Mouse (Mus musculus) embryonic fibroblast, embryonic 13.5 days (primary cell): ENCODE measurements around the gene Gm28635.

ENCODE experiments used
- CTCF ChIP-seq: IDR thresholded peaks from 2 replicates; pipeline ENCODE4 v1.5.1; 2011; ENCODE audit warnings: mild to moderate bottlenecking, control low read depth, low read length, moderate library complexity, borderline replicate concordance; ENCODE audit not compliant: insufficient read depth
- POLR2A ChIP-seq: IDR thresholded peaks from 2 replicates; pipeline ENCODE4 v1.6.1; 2011; ENCODE audit warnings: low read depth, mild to moderate bottlenecking, control low read depth, low read length, moderate library complexity

GRCm38 (mm10) chr2:84721182-84721581 is 43.3 kb upstream of the Gm28635 start:
- TF ChIP-seq POLR2A (no peak), CTCF (no peak)
